Mouse (Mus musculus): ENCODE measurements at regions not wholly inside any gene's neighbourhood (a gene's known extent, or its start where the extent isn't known, plus 50 kb on each side); places are given as distances from the start of the nearest gene placed in this dataset.

DNA sequence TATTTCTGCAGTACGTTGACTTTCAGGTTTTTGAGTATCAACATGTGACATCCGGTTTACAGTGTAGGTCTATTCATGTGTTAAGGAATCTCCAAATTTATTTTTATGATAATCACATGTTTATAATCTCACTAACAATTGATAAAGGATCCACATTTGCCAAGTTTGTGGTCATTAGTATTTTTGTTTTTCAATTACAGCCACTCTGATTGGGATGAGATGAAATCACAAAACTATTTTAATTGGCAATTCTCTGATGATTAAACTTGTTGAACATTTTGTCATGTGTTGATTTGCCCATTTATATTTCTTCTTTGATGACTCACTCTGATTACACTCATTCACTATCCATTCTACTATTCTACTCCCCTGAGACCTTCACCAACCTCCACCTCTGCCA lies 228.0 kb upstream of the Fam83b start:
- TF ChIP-seq POLR2A (IDR thresholded peaks at IDR 0.05; ENCODE audit: low read depth, low read length) (no peak), CTCF (IDR thresholded peaks at IDR 0.05; ENCODE audit: borderline replicate concordance, insufficient read depth, low read length) (no peak)
